Mouse (Mus musculus) hindbrain, embryonic 11.5 days (tissue): ENCODE measurements around the gene Neurl1b. TPM values are rescaled to one million over a fixed set of nuclear protein-coding genes. Genes with fewer than 3 reads are reported as not detected.

Experiments
- ATAC-seq: fragments of 200-750 bp; cut with Nextera tagmentation; 2 replicates; pipeline ENCODE4 v1.8.0; 2017; ENCODE audit warnings: mild to moderate bottlenecking, moderate TSS enrichment, moderate library complexity; ENCODE audit not compliant: low FRiP score
- DNase-seq: peaks from one replicate; pipeline ENCODE4 v3.0.0-alpha.2; 2015; ENCODE audit warnings: low spot score
- H3K27ac ChIP-seq: fragments of 300-500 bp; sonication (generic); 2 replicates; pipeline ENCODE4 v1.5.1; 2014; ENCODE audit warnings: mild to moderate bottlenecking, low read depth, low read length
- H3K27me3 ChIP-seq: fragments of 300-500 bp; sonication (generic); 2 replicates; pipeline ENCODE4 v1.6.1; 2014; ENCODE audit warnings: mild to moderate bottlenecking, low read length, moderate library complexity, mixed read lengths; ENCODE audit not compliant: control insufficient read depth, insufficient read depth
- H3K36me3 ChIP-seq: fragments of 300-500 bp; sonication (generic); 2 replicates; pipeline ENCODE4 v1.6.1; 2014; ENCODE audit warnings: mild to moderate bottlenecking, low read length, moderate library complexity, mixed read lengths; ENCODE audit not compliant: control insufficient read depth, insufficient read depth
- H3K4me1 ChIP-seq: fragments of 300-500 bp; sonication (generic); replicated peaks from 2 replicates; pipeline ENCODE4 v1.6.1; 2014; ENCODE audit warnings: low read length, mixed read lengths; ENCODE audit not compliant: control insufficient read depth, insufficient read depth
- H3K4me2 ChIP-seq: fragments of 300-500 bp; sonication (generic); replicated peaks from 2 replicates; pipeline ENCODE4 v1.6.1; 2014; ENCODE audit warnings: mild to moderate bottlenecking, low read depth, low read length
- H3K4me3 ChIP-seq: fragments of 300-500 bp; sonication (generic); 2 replicates; pipeline ENCODE4 v1.5.1; 2014; ENCODE audit warnings: low read depth, low read length
- H3K9ac ChIP-seq: fragments of 300-500 bp; sonication (generic); 2 replicates; pipeline ENCODE4 v1.6.1; 2014; ENCODE audit warnings: low read depth, low read length
- H3K9me3 ChIP-seq: fragments of 300-500 bp; sonication (generic); 2 replicates; pipeline ENCODE4 v1.6.1; 2016; ENCODE audit warnings: low read length; ENCODE audit not compliant: control insufficient read depth
- WGBS: fragments of 180-500 bp; shearing (Covaris S2); extraction: QIAGEN DNeasy Blood & Tissue Kit; methylation state at CpG from one replicate; pipeline ENCODE4 v1.1.7; 2014; 5-methylcytosine and 5-hydroxymethylcytosine counted together
- polyA plus RNA-seq: library from polyadenylated mRNA; unstranded; fragments of >200 nt; fragmentation: Nextera tagmentation; extraction: Ambion mirVana; gene quantifications from 2 replicates; pipeline ENCODE4 v1.2.1, GENCODE M21; 2014

Gene Neurl1b
- polyA plus RNA-seq, 1 experiment from 2014 or later = 0.79 TPM

GRCm38 (mm10) chr17:26476871-26477270, 62.2 kb downstream of the Neurl1b start:
- no peak overlapping the region for H3K4me2 ChIP-seq
- H3K4me1 ChIP-seq = no peaks in the 10 kb centered on the region
- no peak overlapping the region for H3K27ac ChIP-seq
- 62% methylated on average over 6 of the region's 6 CpGs for WGBS
- H3K9ac ChIP-seq = no peak overlapping the region
- ATAC-seq (no peak), DNase-seq (peak; percentile 3)
- H3K27me3 ChIP-seq = no peaks in the 10 kb centered on the region
- no peaks in the 10 kb centered on the region for H3K9me3 ChIP-seq
- no peaks in the 10 kb centered on the region for H3K36me3 ChIP-seq
- no peak overlapping the region for H3K4me3 ChIP-seq

GRCm38 (mm10) chr17:26478672-26479071, 64.0 kb downstream of the Neurl1b start:
- ATAC-seq (no peak), DNase-seq (no peak)
- WGBS = 80% methylated on average over 4 of the region's 4 CpGs
- no peak overlapping the region for H3K9ac ChIP-seq
- H3K27me3 ChIP-seq = no peaks in the 10 kb centered on the region
- H3K9me3 ChIP-seq = no peaks in the 10 kb centered on the region
- H3K4me2 ChIP-seq = no peak overlapping the region
- H3K4me1 ChIP-seq = no peaks in the 10 kb centered on the region
- no peak overlapping the region for H3K27ac ChIP-seq
- no peaks in the 10 kb centered on the region for H3K36me3 ChIP-seq
- no peak overlapping the region for H3K4me3 ChIP-seq

GRCm38 (mm10) chr17:26479619-26480018, 65.0 kb downstream of the Neurl1b start:
- Histone ChIP-seq H3K4me2 (no peak overlapping the region), H3K27ac (no peak overlapping the region), H3K36me3 (no peaks in the 10 kb centered on the region), H3K9me3 (no peaks in the 10 kb centered on the region), H3K9ac (no peak overlapping the region), H3K27me3 (no peaks in the 10 kb centered on the region), H3K4me3 (no peak overlapping the region), H3K4me1 (no peaks in the 10 kb centered on the region)
- DNase-seq = no peak
- WGBS = 82% methylated on average over 6 of the region's 6 CpGs
- ATAC-seq = no peak

- Histone ChIP-seq H3K9me3 (no peaks in the 10 kb centered on the region), H3K4me3 (no peak overlapping the region), H3K27ac (no peak overlapping the region), H3K27me3 (no peaks in the 10 kb centered on the region), H3K36me3 (no peaks in the 10 kb centered on the region), H3K9ac (no peak overlapping the region), H3K4me2 (no peak overlapping the region), H3K4me1 (no peaks in the 10 kb centered on the region)
- DNase-seq (no peak), ATAC-seq (no peak)
- 83% methylated on average over 4 of the region's 4 CpGs for WGBS
These were observed 66.3 kb downstream of the Neurl1b start for GRCm38 (mm10) chr17:26480956-26481355.

GRCm38 (mm10) chr17:26484626-26485421, 70.2 kb downstream of the Neurl1b start:
- Histone ChIP-seq H3K9me3 (no peaks in the 10 kb centered on the region), H3K36me3 (no peaks in the 10 kb centered on the region), H3K4me3 (no peak overlapping the region), H3K4me2 (no peak overlapping the region), H3K4me1 (no peaks in the 10 kb centered on the region), H3K9ac (no peak overlapping the region), H3K27me3 (no peaks in the 10 kb centered on the region), H3K27ac (no peak overlapping the region)
- 89% methylated on average over 14 of the region's 14 CpGs for WGBS
- ATAC-seq = no peak
- DNase-seq = no peak

- no peaks in the 10 kb centered on the region for H3K36me3 ChIP-seq
- no peaks in the 10 kb centered on the region for H3K4me1 ChIP-seq
- H3K27ac ChIP-seq = no peak overlapping the region
- no peak for ATAC-seq
- H3K27me3 ChIP-seq = no peaks in the 10 kb centered on the region
- 49% methylated on average over 5 of the region's 5 CpGs for WGBS
- no peak overlapping the region for H3K9ac ChIP-seq
- no peak overlapping the region for H3K4me3 ChIP-seq
- no peak overlapping the region for H3K4me2 ChIP-seq
- no peaks in the 10 kb centered on the region for H3K9me3 ChIP-seq
- DNase-seq = no peak
These were observed 72.6 kb downstream of the Neurl1b start for GRCm38 (mm10) chr17:26487266-26487665.

- 93% methylated on average over 4 of the region's 4 CpGs for WGBS
- Histone ChIP-seq H3K4me3 (no peak overlapping the region), H3K4me1 (no peaks in the 10 kb centered on the region), H3K27me3 (no peaks in the 10 kb centered on the region), H3K9ac (no peak overlapping the region), H3K4me2 (no peak overlapping the region), H3K9me3 (no peaks in the 10 kb centered on the region), H3K27ac (no peak overlapping the region), H3K36me3 (no peaks in the 10 kb centered on the region)
- DNase-seq (no peak), ATAC-seq (no peak)
These were observed 73.3 kb downstream of the Neurl1b start for GRCm38 (mm10) chr17:26487917-26488316.

GRCm38 (mm10) chr17:26488711-26489403, 74.2 kb downstream of the Neurl1b start:
- no peaks in the 10 kb centered on the region for H3K4me1 ChIP-seq
- H3K4me2 ChIP-seq = no peak overlapping the region
- ATAC-seq (no peak), DNase-seq (no peak)
- no peak overlapping the region for H3K9ac ChIP-seq
- H3K27me3 ChIP-seq = no peaks in the 10 kb centered on the region
- H3K27ac ChIP-seq = no peak overlapping the region
- H3K36me3 ChIP-seq = no peaks in the 10 kb centered on the region
- WGBS = 90% methylated on average over 8 of the region's 8 CpGs
- no peaks in the 10 kb centered on the region for H3K9me3 ChIP-seq
- no peak overlapping the region for H3K4me3 ChIP-seq

- no peaks in the 10 kb centered on the region for H3K9me3 ChIP-seq
- ATAC-seq = no peak
- H3K27ac ChIP-seq = no peak overlapping the region
- no peak for DNase-seq
- no peaks in the 10 kb centered on the region for H3K27me3 ChIP-seq
- no peak overlapping the region for H3K9ac ChIP-seq
- no peak overlapping the region for H3K4me2 ChIP-seq
- H3K4me1 ChIP-seq = no peaks in the 10 kb centered on the region
- H3K36me3 ChIP-seq = no peaks in the 10 kb centered on the region
- H3K4me3 ChIP-seq = no peak overlapping the region
- WGBS = 90% methylated on average over 10 of the region's 10 CpGs
These were observed 75.4 kb downstream of the Neurl1b start for GRCm38 (mm10) chr17:26490072-26490471.
